Mouse (Mus musculus): Measurements from ENCODE around the gene Stx16. TPM values are rescaled to one million over a fixed set of nuclear protein-coding genes. Genes with fewer than 3 reads are reported as not detected.

The Stx16 gene
- total RNA-seq, 4 experiments from 2014 or later = 14.0 to 19.3 (median 15.1) TPM

- DNase-seq (ENCODE audit: low spot score in 2 of 2) = no peak
Observed at GRCm38 (mm10) chr2:174123731-174124130, 47.6 kb downstream of the Stx16 start.

- no peak for DNase-seq (ENCODE audit: low spot score in 2 of 2)
Observed at GRCm38 (mm10) chr2:174126522-174127375, 50.6 kb downstream of the Stx16 start.

GRCm38 (mm10) chr2:174127376-174127713 lies 51.2 kb downstream of the Stx16 start:
- no peak for DNase-seq (ENCODE audit: low spot score in 2 of 2)

GRCm38 (mm10) chr2:174128926-174129325 lies 52.8 kb downstream of the Stx16 start:
- DNase-seq (ENCODE audit: low spot score in 2 of 2) = no peak

GRCm38 (mm10) chr2:174130468-174131097 lies 54.5 kb downstream of the Stx16 start:
- DNase-seq (ENCODE audit: low spot score in 2 of 2) = no peak

- no peak for DNase-seq (ENCODE audit: low spot score in 2 of 2)
Observed at GRCm38 (mm10) chr2:174132413-174132969, 56.4 kb downstream of the Stx16 start.

Other genes with a start within 250 kb of the Stx16 start
- gene Npepl1, start 34.0 kb downstream of the Stx16 start, total RNA-seq (2022) = 100 to 1,000 TPM in 2 of 4 experiments, 10 to 100 TPM in 2; 95.2 to 109 (median 99.1) TPM
- gene Gnas, start 208.0 kb downstream of the Stx16 start, total RNA-seq (2022) = 1,000 to 10,000 TPM; 1,232 to 1,409 (median 1,307) TPM